Mouse (Mus musculus) hindbrain, embryonic 13.5 days (tissue): ENCODE data around the gene Card14. TPM values are rescaled to one million over a fixed set of nuclear protein-coding genes. Genes with fewer than 3 reads are reported as not detected.

Experiments used
- ATAC-seq: fragments of 200-750 bp; cut with Nextera tagmentation; 2 replicates; pipeline ENCODE4 v1.8.0; 2017; ENCODE audit warnings: moderate TSS enrichment; ENCODE audit not compliant: low FRiP score
- H3K27ac ChIP-seq: fragments of 300-500 bp; sonication (generic); 2 replicates; pipeline ENCODE4 v1.5.1; 2015; ENCODE audit warnings: inconsistent platforms, mild to moderate bottlenecking, moderate library complexity
- H3K27me3 ChIP-seq: fragments of 300-500 bp; sonication (generic); 2 replicates; pipeline ENCODE4 v1.6.1; 2015; ENCODE audit warnings: mild to moderate bottlenecking, inconsistent platforms
- H3K36me3 ChIP-seq: fragments of 300-500 bp; sonication (generic); 2 replicates; pipeline ENCODE4 v1.6.1; 2015; ENCODE audit warnings: mild to moderate bottlenecking, inconsistent platforms
- H3K4me1 ChIP-seq: fragments of 300-500 bp; sonication (generic); replicated peaks from 2 replicates; pipeline ENCODE4 v1.6.1; 2015; ENCODE audit warnings: inconsistent platforms
- H3K4me2 ChIP-seq: fragments of 300-500 bp; sonication (generic); 2 replicates; pipeline ENCODE4 v1.6.1; 2015; ENCODE audit warnings: inconsistent platforms, mild to moderate bottlenecking, moderate library complexity
- H3K4me3 ChIP-seq: fragments of 300-500 bp; sonication (generic); 2 replicates; pipeline ENCODE4 v1.5.1; 2015; ENCODE audit warnings: mild to moderate bottlenecking, inconsistent platforms
- H3K9ac ChIP-seq: fragments of 300-500 bp; sonication (generic); 2 replicates; pipeline ENCODE4 v1.6.1; 2015; ENCODE audit warnings: mild to moderate bottlenecking, inconsistent platforms
- H3K9me3 ChIP-seq: fragments of 300-500 bp; sonication (generic); 2 replicates; pipeline ENCODE4 v1.6.1; 2016; ENCODE audit warnings: inconsistent platforms
- WGBS: fragments of 180-500 bp; shearing (Covaris S2); methylation state at CpG from one replicate; pipeline ENCODE4 v1.1.7; 2015; 5-methylcytosine and 5-hydroxymethylcytosine counted together
- polyA plus RNA-seq: library from polyadenylated mRNA; unstranded; fragments of >200 nt; fragmentation: Nextera tagmentation; extraction: Ambion mirVana; gene quantifications from 2 replicates; pipeline ENCODE4 v1.2.1, GENCODE M21; 2015

Card14 gene
- polyA plus RNA-seq, 1 experiment from 2014 or later = 0.09 TPM

- H3K36me3 ChIP-seq = no peaks in the 10 kb centered on the region
- no peak overlapping the region for H3K9ac ChIP-seq
- H3K4me3 ChIP-seq = no peak overlapping the region
- no peak overlapping the region for H3K4me2 ChIP-seq
- no peaks in the 10 kb centered on the region for H3K4me1 ChIP-seq
- H3K9me3 ChIP-seq = no peaks in the 10 kb centered on the region
- H3K27ac ChIP-seq = no peak overlapping the region
- no peak for ATAC-seq
- no peaks in the 10 kb centered on the region for H3K27me3 ChIP-seq
- 71% methylated on average over 6 of the region's 6 CpGs for WGBS
Observed at GRCm38 (mm10) chr11:119344865-119345264, 37.3 kb downstream of the Card14 start.

GRCm38 (mm10) chr11:119347125-119347524 is 39.6 kb downstream of the Card14 start:
- no peaks in the 10 kb centered on the region for H3K4me1 ChIP-seq
- no peak overlapping the region for H3K4me3 ChIP-seq
- WGBS = 95% methylated on average over 4 of the region's 4 CpGs
- no peak overlapping the region for H3K9ac ChIP-seq
- no peaks in the 10 kb centered on the region for H3K27me3 ChIP-seq
- no peak overlapping the region for H3K27ac ChIP-seq
- no peaks in the 10 kb centered on the region for H3K36me3 ChIP-seq
- no peaks in the 10 kb centered on the region for H3K9me3 ChIP-seq
- H3K4me2 ChIP-seq = no peak overlapping the region
- no peak for ATAC-seq

- peaks cover 17% of the 10 kb centered on the region for H3K4me1 ChIP-seq
- no peak for ATAC-seq
- H3K4me2 ChIP-seq = no peak overlapping the region
- WGBS = 82% methylated on average over 7 of the region's 7 CpGs
- no peaks in the 10 kb centered on the region for H3K9me3 ChIP-seq
- no peak overlapping the region for H3K27ac ChIP-seq
- no peak overlapping the region for H3K9ac ChIP-seq
- no peaks in the 10 kb centered on the region for H3K36me3 ChIP-seq
- H3K4me3 ChIP-seq = no peak overlapping the region
- H3K27me3 ChIP-seq = 0 out of 2 replicates have a peak, but pooled peaks cover 4% of the 10 kb centered on the region
Observed at GRCm38 (mm10) chr11:119352113-119352512, 44.5 kb downstream of the Card14 start.

GRCm38 (mm10) chr11:119353946-119354345 is 46.4 kb downstream of the Card14 start:
- H3K4me2 ChIP-seq = no peak overlapping the region
- no peaks in the 10 kb centered on the region for H3K9me3 ChIP-seq
- 0 out of 2 replicates have a peak, but pooled peaks cover 4% of the 10 kb centered on the region for H3K27me3 ChIP-seq
- 87% methylated on average over 4 of the region's 4 CpGs for WGBS
- H3K4me3 ChIP-seq = no peak overlapping the region
- H3K36me3 ChIP-seq = no peaks in the 10 kb centered on the region
- no peak overlapping the region for H3K27ac ChIP-seq
- H3K4me1 ChIP-seq = peaks cover 17% of the 10 kb centered on the region
- ATAC-seq = no peak
- no peak overlapping the region for H3K9ac ChIP-seq

- WGBS = 9% methylated on average over 23 of the region's 23 CpGs
- Histone ChIP-seq H3K9me3 (no peaks in the 10 kb centered on the region), H3K4me1 (peaks cover 17% of the 10 kb centered on the region), H3K4me2 (peak overlapping the region; percentile 73), H3K36me3 (no peaks in the 10 kb centered on the region), H3K9ac (peak overlapping the region; percentile 77), H3K27me3 (0 out of 2 replicates have a peak, but pooled peaks cover 4% of the 10 kb centered on the region), H3K27ac (0 out of 2 replicates have a peak overlapping the region, but pooled peaks have one; percentile 8), H3K4me3 (peak overlapping the region; percentile 60)
- no peak for ATAC-seq
Observed at GRCm38 (mm10) chr11:119354798-119355442, 47.4 kb downstream of the Card14 start.

GRCm38 (mm10) chr11:119355443-119356385 is 48.1 kb downstream of the Card14 start, which contains the start of the genes Sgsh and Slc26a11:
Sgsh (minus strand) TSS chr11:119355536.
Slc26a11 (plus strand) TSS chr11:119355557.
- WGBS = 2% methylated on average over 40 of the region's 40 CpGs
- Histone ChIP-seq H3K9me3 (no peaks in the 10 kb centered on the region), H3K9ac (peak within 1 kb of the TSS; percentile 77), H3K27me3 (0 out of 2 replicates have a peak, but pooled peaks cover 4% of the 10 kb centered on the region), H3K4me2 (peak within 1 kb of the TSS; percentile 73), H3K27ac (peak within 1 kb of the TSS; percentile 40; the same call in 1 of the 2 replicates), H3K4me1 (peaks cover 17% of the 10 kb centered on the region), H3K4me3 (peak within 1 kb of the TSS; percentile 60), H3K36me3 (no peaks in the 10 kb centered on the region)
- ATAC-seq = peak; percentile 94

GRCm38 (mm10) chr11:119359089-119359488 is 51.5 kb downstream of the Card14 start:
- no peak for ATAC-seq
- no peaks in the 10 kb centered on the region for H3K27me3 ChIP-seq
- 94% methylated on average over 10 of the region's 10 CpGs for WGBS

GRCm38 (mm10) chr11:119362769-119363533 is 55.4 kb downstream of the Card14 start:
- Histone ChIP-seq H3K9me3 (no peaks in the 10 kb centered on the region; the same call in 1 of the 2 replicates), H3K9ac (peak overlapping the region; percentile 53), H3K4me1 (peaks cover 12% of the 10 kb centered on the region), H3K27ac (no peak overlapping the region), H3K4me2 (peak overlapping the region; percentile 50), H3K36me3 (0 out of 2 replicates have a peak, but pooled peaks cover 4% of the 10 kb centered on the region), H3K27me3 (no peaks in the 10 kb centered on the region), H3K4me3 (peak overlapping the region; percentile 23)
- peak; percentile 74 for ATAC-seq
- WGBS = 30% methylated on average over 11 of the region's 11 CpGs

More at GRCm38 (mm10) chr11:119359089-119359488, 51.5 kb downstream of the Card14 start:
- Histone ChIP-seq H3K9ac (no peak overlapping the region), H3K36me3 (no peaks in the 10 kb centered on the region), H3K4me2 (no peak overlapping the region), H3K27ac (no peak overlapping the region), H3K4me1 (peaks cover 29% of the 10 kb centered on the region), H3K4me3 (no peak overlapping the region), H3K9me3 (no peaks in the 10 kb centered on the region)

- H3K9me3 ChIP-seq = no peaks in the 10 kb centered on the region; the same call in 1 of the 2 replicates
- 31% methylated on average over 11 of the region's 11 CpGs for WGBS
- peak; percentile 88 for ATAC-seq
- H3K27ac ChIP-seq = no peak overlapping the region
- 0 out of 2 replicates have a peak, but pooled peaks cover 4% of the 10 kb centered on the region for H3K36me3 ChIP-seq
- no peaks in the 10 kb centered on the region for H3K27me3 ChIP-seq
- H3K4me1 ChIP-seq = peaks cover 12% of the 10 kb centered on the region
- peak overlapping the region; percentile 23 for H3K4me3 ChIP-seq
- H3K4me2 ChIP-seq = peak overlapping the region; percentile 50
- peak overlapping the region; percentile 51 for H3K9ac ChIP-seq
Observed at GRCm38 (mm10) chr11:119363534-119364145, 56.1 kb downstream of the Card14 start.

- no peak overlapping the region for H3K4me2 ChIP-seq
- H3K9ac ChIP-seq = no peak overlapping the region
- no peaks in the 10 kb centered on the region for H3K9me3 ChIP-seq
- H3K4me1 ChIP-seq = no peaks in the 10 kb centered on the region
- no peak overlapping the region for H3K27ac ChIP-seq
- H3K27me3 ChIP-seq = no peaks in the 10 kb centered on the region
- 83% methylated on average over 6 of the region's 6 CpGs for WGBS
- ATAC-seq = no peak
- H3K36me3 ChIP-seq = peaks cover 19% of the 10 kb centered on the region
- no peak overlapping the region for H3K4me3 ChIP-seq
Observed at GRCm38 (mm10) chr11:119375425-119375824, 67.9 kb downstream of the Card14 start.

GRCm38 (mm10) chr11:119377326-119377725 is 69.8 kb downstream of the Card14 start:
- Histone ChIP-seq H3K4me1 (no peaks in the 10 kb centered on the region), H3K4me2 (no peak overlapping the region), H3K9ac (no peak overlapping the region), H3K4me3 (no peak overlapping the region), H3K9me3 (no peaks in the 10 kb centered on the region), H3K27ac (no peak overlapping the region), H3K27me3 (no peaks in the 10 kb centered on the region), H3K36me3 (peaks cover 19% of the 10 kb centered on the region)
- 94% methylated on average over 11 of the region's 11 CpGs for WGBS
- ATAC-seq = no peak
